Mouse (Mus musculus) monocyte, adult 59 days (primary cell): ENCODE data around the gene Atp11a. TPM values are rescaled to one million over a fixed set of nuclear protein-coding genes. Genes with fewer than 3 reads are reported as not detected.

Source experiments
- total RNA-seq, 2 experiments: library from RNA; stranded (reverse); gene quantifications; one replicate each; pipeline ENCODE4 v1.2.4; 2023

Atp11a gene
- total RNA-seq: 10 to 100 TPM; 30.2 to 35.9 TPM

DNA sequence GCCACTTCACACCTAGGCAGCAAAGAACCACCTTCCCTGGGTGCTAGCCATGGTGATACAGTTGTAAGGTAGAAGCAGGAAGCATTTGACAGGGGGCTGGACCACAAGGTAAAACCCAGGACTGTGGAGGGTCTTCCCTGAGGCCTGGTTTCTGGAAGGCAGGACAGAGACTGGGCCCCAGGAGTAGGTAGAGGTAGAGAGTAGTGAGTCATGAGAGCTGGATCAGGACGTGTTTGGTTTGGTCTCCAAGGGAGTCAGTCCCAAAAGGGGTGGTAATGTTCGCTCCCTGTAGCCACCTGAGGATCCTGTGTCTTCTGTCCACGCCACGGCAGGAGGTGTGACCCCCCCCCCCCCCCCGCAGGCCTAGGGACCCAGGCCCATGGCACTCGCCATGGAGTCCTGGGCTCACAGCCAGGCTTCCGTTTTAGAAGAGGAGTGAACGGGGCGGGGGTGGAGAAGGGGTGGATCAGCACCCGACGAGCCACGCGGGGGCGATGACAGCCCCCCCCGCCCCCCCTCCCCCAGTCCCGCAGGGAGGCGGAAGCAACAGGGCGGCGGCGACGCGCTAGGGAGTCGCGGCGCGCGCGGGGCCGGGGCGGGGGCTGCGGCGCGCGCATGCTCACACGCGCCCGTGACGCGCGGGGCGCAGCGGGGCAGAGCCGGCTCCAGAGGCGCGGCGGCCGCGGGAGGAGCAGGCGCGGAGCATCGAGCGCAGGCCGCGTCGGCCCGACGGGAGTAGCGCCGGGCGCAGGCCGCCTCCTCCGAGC lies at the start of gene Atp11a:
Gene Atp11a (plus strand): TSS at position 624 of the 767 bp plus-strand sequence.

DNA sequence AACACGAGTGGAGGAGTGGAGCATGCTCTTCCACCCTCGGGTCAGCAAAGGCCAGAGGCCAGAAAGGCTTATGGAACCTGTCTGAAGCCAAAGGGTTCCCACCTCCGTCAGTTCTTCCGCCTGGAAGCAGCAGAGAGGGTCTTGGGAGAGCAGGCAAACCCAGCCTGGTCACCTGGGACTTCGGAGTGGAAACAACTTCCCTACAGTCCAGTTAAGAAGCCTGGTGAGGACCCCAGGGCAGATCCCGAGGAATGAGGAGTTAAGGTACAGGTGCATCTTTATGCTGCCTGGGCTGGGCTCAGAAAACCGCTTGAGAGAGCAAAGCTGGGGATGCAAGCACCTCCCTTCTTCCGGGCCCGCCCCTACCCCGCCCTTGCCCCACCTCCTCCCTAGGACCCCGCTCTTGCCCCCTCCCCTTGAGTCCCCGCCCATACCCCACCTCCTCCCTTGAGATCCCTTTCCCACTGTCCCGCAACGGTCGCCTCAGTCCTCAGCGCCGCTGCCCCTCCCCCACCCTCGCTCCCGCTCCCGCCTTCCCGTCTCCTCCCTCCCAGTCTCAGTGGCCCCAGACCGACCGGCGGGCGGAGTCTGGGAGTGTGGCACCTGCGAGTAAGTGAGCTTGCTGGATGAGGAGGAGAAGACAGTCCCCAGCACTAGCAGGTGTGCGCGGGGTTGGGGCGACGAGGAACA lies 116.7 kb downstream of the Atp11a start, which contains the start of gene Mcf2l:
Gene Mcf2l (plus strand): TSS at position 450 of the 690 bp plus-strand sequence.

Other genes starting within 250 kb of the Atp11a start
- gene Spaca7, start 184.0 kb upstream of the Atp11a start, total RNA-seq: not detected
- gene Tubgcp3, start 84.8 kb upstream of the Atp11a start, total RNA-seq: 10 to 100 TPM; 33.3 to 40.7 TPM
- 10 to 100 TPM; 10.6 to 11.8 TPM for gene Mcf2l, start 116.8 kb downstream of the Atp11a start, total RNA-seq